Comparison of ENCODE assay signal across 11 mouse cellular contexts in genomic region chr9:69419476-69419875, GRCm38 (mm10). TPM values are rescaled to one million over a fixed set of nuclear protein-coding genes. Genes with fewer than 3 reads are reported as not detected.
A peak's percentile ranks its signal among the peaks of the same experiment; 100 is the strongest.
DNase-seq lines count a peak whose midpoint lies in the region; ATAC-seq and TF ChIP-seq lines count a peak whose summit lies in the region.
"Had no signal": no experiment of that assay in that cellular context is flagged by ENCODE, and none has a peak within 500 bp of the region (broad histone marks: within the 10 kb centered on the region; RNA-seq: fewer than 3 reads in every experiment).

No protein-coding gene starts in this region.

- H3K4me3 ChIP-seq in heart, postnatal 0 days (ENCODE audit: low read depth, low read length) = no peak overlapping the region
- H3K4me3 ChIP-seq in liver, postnatal 0 days (ENCODE audit: low read depth, low read length) = no peak overlapping the region
- H3K4me3 ChIP-seq in liver, embryonic 12.5 days = no peak overlapping the region
- H3K4me3 ChIP-seq: heart, embryonic 12.5 days; neural tube, embryonic 15.5 days had no signal

- TF ChIP-seq EP300 in heart, postnatal 0 days (IDR thresholded peaks at IDR 0.05; ENCODE audit: low read depth) = no peak
- no peak for TF ChIP-seq EP300 in liver, postnatal 0 days (IDR thresholded peaks at IDR 0.05; ENCODE audit: low read depth)

- H3K4me1 ChIP-seq in heart, postnatal 0 days (ENCODE audit: control insufficient read depth, insufficient read depth) = no peaks in the 10 kb centered on the region
- H3K4me1 ChIP-seq in liver, postnatal 0 days (ENCODE audit: insufficient read depth) = no peaks in the 10 kb centered on the region
- H3K4me1 ChIP-seq in liver, embryonic 12.5 days = no peaks in the 10 kb centered on the region
- H3K4me1 ChIP-seq: heart, embryonic 12.5 days; neural tube, embryonic 15.5 days had no signal

- H3K9me3 ChIP-seq in heart, postnatal 0 days (replicated peaks; ENCODE audit: control insufficient read depth, low read length) = no peaks in the 10 kb centered on the region
- no peaks in the 10 kb centered on the region for H3K9me3 ChIP-seq in liver, postnatal 0 days (ENCODE audit: low read length)
- no peaks in the 10 kb centered on the region for H3K9me3 ChIP-seq in liver, embryonic 12.5 days (replicated peaks)
- H3K9me3 ChIP-seq: heart, embryonic 12.5 days; neural tube, embryonic 15.5 days had no signal

- TF ChIP-seq CTCF in heart, postnatal 0 days (IDR thresholded peaks at IDR 0.05; ENCODE audit: low read depth) = peak; percentile 63
- peak; percentile 54 for TF ChIP-seq CTCF in liver, postnatal 0 days (IDR thresholded peaks at IDR 0.05; ENCODE audit: low read depth)

- no peak overlapping the region for H3K4me2 ChIP-seq in heart, postnatal 0 days (ENCODE audit: low read depth, low read length)
- no peak overlapping the region for H3K4me2 ChIP-seq in liver, postnatal 0 days (ENCODE audit: low read depth, low read length)
- no peak overlapping the region for H3K4me2 ChIP-seq in liver, embryonic 12.5 days
- H3K4me2 ChIP-seq: heart, embryonic 12.5 days; neural tube, embryonic 15.5 days had no signal

- peak; percentile 36 for DNase-seq in heart, postnatal 0 days (ENCODE audit: low spot score)
- DNase-seq in heart, adult 8-10 months (ENCODE audit: low spot score) = no peak
- no peak for DNase-seq in liver, postnatal 0 days
- DNase-seq in ES-CJ7 (ENCODE audit: low read depth, low spot score) = peak; percentile 48
- peak; percentile 47 for DNase-seq in induced T-regulatory cell, adult 2 months (ENCODE audit: low read depth)
- no peak for DNase-seq in right cerebral cortex, adult 18-20 months
- no peak for DNase-seq in layer of hippocampus, adult 11-12 months (ENCODE audit: low spot score)
- DNase-seq: kidney, adult 18-20 months had no signal

- ATAC-seq in heart, postnatal 0 days (ENCODE audit: insufficient read depth, low read depth) = no peak
- ATAC-seq in liver, postnatal 0 days = no peak
- ATAC-seq in liver, embryonic 12.5 days = no peak

- no peak overlapping the region for H3K27ac ChIP-seq in heart, postnatal 0 days (ENCODE audit: low read depth)
- no peak overlapping the region for H3K27ac ChIP-seq in liver, postnatal 0 days (ENCODE audit: low read depth)
- H3K27ac ChIP-seq in liver, embryonic 12.5 days = no peak overlapping the region
- H3K27ac ChIP-seq: neural tube, embryonic 15.5 days had no signal

- WGBS in heart, postnatal 0 days = 98% methylated on average over 1 of the region's 1 CpGs
- 91% methylated on average over 1 of the region's 1 CpGs for WGBS in liver, postnatal 0 days (ENCODE audit: insufficient replicate concordance)
- 86% methylated on average over 1 of the region's 1 CpGs for WGBS in liver, embryonic 12.5 days (ENCODE audit: insufficient replicate concordance)

- no peak overlapping the region for H3K9ac ChIP-seq in heart, postnatal 0 days (replicated peaks; ENCODE audit: low read depth, low read length)
- no peak overlapping the region for H3K9ac ChIP-seq in liver, postnatal 0 days (replicated peaks)
- no peak overlapping the region for H3K9ac ChIP-seq in liver, embryonic 12.5 days
- H3K9ac ChIP-seq: heart, embryonic 12.5 days; neural tube, embryonic 15.5 days had no signal

- no peaks in the 10 kb centered on the region for H3K27me3 ChIP-seq in heart, postnatal 0 days (ENCODE audit: control insufficient read depth, insufficient read depth, low read length)
- no peaks in the 10 kb centered on the region for H3K27me3 ChIP-seq in liver, postnatal 0 days (ENCODE audit: insufficient read depth, low read length)
- H3K27me3 ChIP-seq in liver, embryonic 12.5 days (replicated peaks) = no peaks in the 10 kb centered on the region
- H3K27me3 ChIP-seq: heart, embryonic 12.5 days; neural tube, embryonic 15.5 days had no signal

- peaks cover 55% of the 10 kb centered on the region for H3K36me3 ChIP-seq in heart, postnatal 0 days (replicated peaks; ENCODE audit: control insufficient read depth, insufficient read depth, low read length)
- H3K36me3 ChIP-seq in liver, postnatal 0 days (replicated peaks; ENCODE audit: insufficient read depth, low read length) = peaks cover 45% of the 10 kb centered on the region
- H3K36me3 ChIP-seq in liver, embryonic 12.5 days = peaks cover 81% of the 10 kb centered on the region

RNA-seq across cellular contexts. Expression of gene Ice2, which starts 21.8 kb away (rescaled TPM):
- total RNA-seq in heart, postnatal 0 days (2014; rRNA removed; ENCODE audit: low replicate concordance) = 5.9 and 9.1 TPM in 2 replicates
- 6.4 and 6.5 TPM in 2 replicates for polyA plus RNA-seq in heart, postnatal 0 days (2015; fragmentation: Nextera tagmentation; extraction: Ambion mirVana)
- 1 to 10 TPM; 5.4 to 7.4 (median 6.7) TPM for total RNA-seq in heart, adult 8-10 months (2022)
- 4.5 and 5.1 TPM in 2 replicates for polyA plus RNA-seq in liver, postnatal 0 days (2015; fragmentation: Nextera tagmentation; extraction: Ambion mirVana)
- polyA plus RNA-seq in liver, embryonic 12.5 days (2016; fragmentation: Nextera tagmentation; extraction: Ambion mirVana) = 12.3 and 13.4 TPM in 2 replicates

RNA-seq across cellular contexts. Expression of gene Anxa2, which starts 33.9 kb away (rescaled TPM):
- total RNA-seq in heart, postnatal 0 days (2014; rRNA removed; ENCODE audit: low replicate concordance) = 367 and 369 TPM in 2 replicates
- polyA plus RNA-seq in heart, postnatal 0 days (2015; fragmentation: Nextera tagmentation; extraction: Ambion mirVana) = 268 and 280 TPM in 2 replicates
- total RNA-seq in heart, adult 8-10 months (2022) = 10 to 100 TPM; 48.1 to 87.1 (median 65.2) TPM
- polyA plus RNA-seq in liver, postnatal 0 days (2015; fragmentation: Nextera tagmentation; extraction: Ambion mirVana) = 68.2 and 78.3 TPM in 2 replicates
- 92.8 and 98.0 TPM in 2 replicates for polyA plus RNA-seq in liver, embryonic 12.5 days (2016; fragmentation: Nextera tagmentation; extraction: Ambion mirVana)

Comparison
In these comparisons a context has a peak if more than half of its experiments do, and no peak if none do; other contexts are left out.
1. DNase-seq: peak in heart, postnatal 0 days (single experiment), ES-CJ7 (single experiment) and induced T-regulatory cell, adult 2 months (single experiment); none in heart, adult 8-10 months (single experiment), liver, postnatal 0 days (single experiment), right cerebral cortex, adult 18-20 months (single experiment) and layer of hippocampus, adult 11-12 months (single experiment).